Mouse (Mus musculus) spleen, adult 2 months (tissue): ENCODE data around the gene Fgfbp1.

Experiments
- CTCF ChIP-seq: fragments of 200-500 bp; IDR thresholded peaks from 2 replicates; pipeline ENCODE4 v1.5.1; 2011; ENCODE audit warnings: mild to moderate bottlenecking, inconsistent platforms; ENCODE audit not compliant: insufficient read depth, insufficient read length, insufficient replicate concordance; ENCODE audit errors: extremely low read depth
- POLR2A ChIP-seq: fragments of 200-500 bp; IDR thresholded peaks from 2 replicates; pipeline ENCODE4 v1.6.1; 2011; ENCODE audit warnings: low read depth, low read length, inconsistent platforms

GRCm38 (mm10) chr5:43953241-43953640 is 28.3 kb downstream of the Fgfbp1 start:
- TF ChIP-seq POLR2A (no peak), CTCF (no peak)
